Mouse (Mus musculus) liver, adult 2 months (tissue): Measurements from ENCODE around the gene Agtpbp1.

Source experiments
- CTCF ChIP-seq: fragments of 200-500 bp; IDR thresholded peaks from 2 replicates; pipeline ENCODE4 v1.5.1; 2011; ENCODE audit warnings: low read depth, low read length, control low read depth
- POLR2A ChIP-seq: fragments of 200-500 bp; IDR thresholded peaks from 2 replicates; pipeline ENCODE4 v1.6.1; 2011; ENCODE audit warnings: low read length, control low read depth; ENCODE audit not compliant: insufficient read depth; ENCODE audit errors: extremely low read depth

GRCm38 (mm10) chr13:59505867-59506266, 79.2 kb downstream of the Agtpbp1 start:
- TF ChIP-seq POLR2A (no peak), CTCF (no peak)
